Mouse (Mus musculus): Measurements from ENCODE around the gene Olfr472. TPM values are rescaled to one million over a fixed set of nuclear protein-coding genes. Genes with fewer than 3 reads are reported as not detected.
"Not testable (repeated sequence)": the region's sequence is repeated elsewhere in the genome, so short reads cannot be mapped to it uniquely, and the experiment has no call there.

Olfr472 gene
- polyA plus RNA-seq (2016; fragmentation: Nextera tagmentation; extraction: Ambion mirVana): not detected in 2 replicates

- Histone ChIP-seq H3K27ac (no peak within 1 kb of the TSS), H3K27me3 (no peaks in the 10 kb centered on the region), H3K4me3 (no peak within 1 kb of the TSS), H3K9me3 (no peaks in the 10 kb centered on the region), H3K4me2 (replicated peaks) (no peak within 1 kb of the TSS), H3K4me1 (no peaks in the 10 kb centered on the region), H3K36me3 (no peaks in the 10 kb centered on the region), H3K9ac (no peak within 1 kb of the TSS)
- no peak for ATAC-seq (ENCODE audit: insufficient number of reproducible peaks, insufficient read depth, low FRiP score, low TSS enrichment)
These were observed at the start of gene Olfr472 for GRCm38 (mm10) chr7:107897602-107898001. Gene Olfr472, plus strand, starts transcription at chr7:107897902.

GRCm38 (mm10) chr7:107930146-107930545 lies 32.4 kb downstream of the Olfr472 start, which contains the start of gene Olfr473:
Gene Olfr473, plus strand, starts transcription at chr7:107930446.
- ATAC-seq (ENCODE audit: insufficient number of reproducible peaks, insufficient read depth, low FRiP score, low TSS enrichment): no peak
- no peaks in the 10 kb centered on the region for H3K27me3 ChIP-seq
- no peak within 1 kb of the TSS for H3K4me2 ChIP-seq (replicated peaks)
- no peak within 1 kb of the TSS for H3K27ac ChIP-seq
- no peaks in the 10 kb centered on the region for H3K9me3 ChIP-seq
- 92% methylated on average over 1 of the region's 1 CpGs for WGBS
- H3K4me1 ChIP-seq: no peaks in the 10 kb centered on the region
- no peaks in the 10 kb centered on the region for H3K36me3 ChIP-seq
- no peak within 1 kb of the TSS for H3K4me3 ChIP-seq
- H3K9ac ChIP-seq: no peak within 1 kb of the TSS

DNA sequence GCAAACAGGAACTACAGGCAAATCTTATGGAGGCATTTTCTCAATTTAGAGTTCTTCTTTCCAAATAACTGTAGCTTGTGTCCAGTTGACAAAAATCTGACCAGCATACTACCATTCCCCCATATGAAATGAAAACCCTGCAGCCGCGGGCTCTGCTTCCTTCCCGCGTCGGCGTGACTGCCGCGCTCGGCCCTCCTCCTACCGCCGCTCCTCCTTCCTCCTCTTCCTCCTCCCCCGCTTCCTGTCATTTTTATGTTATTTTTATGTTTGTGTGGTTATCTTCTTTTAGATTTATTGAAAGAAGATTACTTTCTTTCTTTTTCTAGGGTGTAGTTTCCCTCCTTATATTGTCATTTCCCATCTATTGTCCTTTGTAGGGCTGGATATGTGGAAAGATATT lies 54.8 kb downstream of the Olfr472 start:
- H3K36me3 ChIP-seq; H3K27me3 ChIP-seq; H3K9ac ChIP-seq; ATAC-seq (ENCODE audit: insufficient number of reproducible peaks, insufficient read depth, low FRiP score, low TSS enrichment); H3K27ac ChIP-seq; H3K9me3 ChIP-seq; H3K4me1 ChIP-seq; H3K4me2 ChIP-seq (replicated peaks); H3K4me3 ChIP-seq: not testable (repeated sequence)
- WGBS: 97% methylated on average over 12 of the region's 12 CpGs

DNA sequence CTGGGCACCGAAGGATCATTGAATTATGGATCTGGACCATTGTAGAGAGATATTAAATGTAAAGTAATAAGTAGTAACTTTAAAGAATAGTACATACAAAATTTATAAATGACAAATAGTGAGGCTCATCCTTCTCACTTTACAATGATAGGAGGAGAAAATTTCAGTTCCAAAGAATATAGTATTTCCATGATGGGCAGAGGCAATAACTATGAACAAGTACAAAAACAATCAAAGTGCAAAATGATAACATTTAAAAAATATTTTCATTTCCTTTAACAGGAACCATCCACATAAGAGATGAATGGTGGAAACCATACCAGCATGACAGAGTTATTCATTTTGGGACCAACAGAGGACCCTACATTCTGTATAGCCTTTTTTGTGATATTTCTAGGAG lies 56.6 kb downstream of the Olfr472 start, which contains the start of gene Olfr474:
Gene Olfr474 (plus strand): TSS at position 301 of the 400 bp plus-strand sequence.
- Histone ChIP-seq H3K4me2 (replicated peaks) (no peak within 1 kb of the TSS), H3K4me3 (no peak within 1 kb of the TSS), H3K36me3 (no peaks in the 10 kb centered on the region), H3K27me3 (no peaks in the 10 kb centered on the region), H3K9ac (no peak within 1 kb of the TSS), H3K9me3 (no peaks in the 10 kb centered on the region), H3K27ac (no peak within 1 kb of the TSS), H3K4me1 (no peaks in the 10 kb centered on the region)
- 96% methylated on average over 1 of the region's 1 CpGs for WGBS
- ATAC-seq (ENCODE audit: insufficient number of reproducible peaks, insufficient read depth, low FRiP score, low TSS enrichment): no peak

Other genes with a start within 250 kb of the Olfr472 start
- 0.40 and 0.42 TPM in 2 replicates for gene Cyb5r2, start 139.9 kb upstream of the Olfr472 start, polyA plus RNA-seq (2016; fragmentation: Nextera tagmentation; extraction: Ambion mirVana)
- gene Ovch2, start 96.7 kb upstream of the Olfr472 start, polyA plus RNA-seq (2016; fragmentation: Nextera tagmentation; extraction: Ambion mirVana): not detected in 2 replicates
- gene Olfr467, start 85.6 kb upstream of the Olfr472 start, polyA plus RNA-seq (2016; fragmentation: Nextera tagmentation; extraction: Ambion mirVana): not detected in 2 replicates
- not detected in 2 replicates for gene Olfr469, start 72.4 kb upstream of the Olfr472 start, polyA plus RNA-seq (2016; fragmentation: Nextera tagmentation; extraction: Ambion mirVana)
- not detected in 2 replicates for gene Olfr470, start 50.4 kb upstream of the Olfr472 start, polyA plus RNA-seq (2016; fragmentation: Nextera tagmentation; extraction: Ambion mirVana)
- not detected in 2 replicates for gene Olfr473, start 32.5 kb downstream of the Olfr472 start, polyA plus RNA-seq (2016; fragmentation: Nextera tagmentation; extraction: Ambion mirVana)
- not detected in 2 replicates for gene Olfr474, start 56.7 kb downstream of the Olfr472 start, polyA plus RNA-seq (2016; fragmentation: Nextera tagmentation; extraction: Ambion mirVana)
- not detected in 2 replicates for gene Olfr476, start 66.9 kb downstream of the Olfr472 start, polyA plus RNA-seq (2016; fragmentation: Nextera tagmentation; extraction: Ambion mirVana)
- not detected in 2 replicates for gene Olfr477, start 88.8 kb downstream of the Olfr472 start, polyA plus RNA-seq (2016; fragmentation: Nextera tagmentation; extraction: Ambion mirVana)
- gene Olfr478, start 136.1 kb downstream of the Olfr472 start, polyA plus RNA-seq (2016; fragmentation: Nextera tagmentation; extraction: Ambion mirVana): not detected in 2 replicates
- gene Olfr479, start 152.8 kb downstream of the Olfr472 start, polyA plus RNA-seq (2016; fragmentation: Nextera tagmentation; extraction: Ambion mirVana): not detected in 2 replicates
- gene Olfr480, start 169.4 kb downstream of the Olfr472 start, polyA plus RNA-seq (2016; fragmentation: Nextera tagmentation; extraction: Ambion mirVana): not detected in 2 replicates
- gene Olfr481, start 182.0 kb downstream of the Olfr472 start, polyA plus RNA-seq (2016; fragmentation: Nextera tagmentation; extraction: Ambion mirVana): not detected in 2 replicates
- not detected in 2 replicates for gene Olfr482, start 199.7 kb downstream of the Olfr472 start, polyA plus RNA-seq (2016; fragmentation: Nextera tagmentation; extraction: Ambion mirVana)
- not detected in 2 replicates for gene Olfr483, start 202.9 kb downstream of the Olfr472 start, polyA plus RNA-seq (2016; fragmentation: Nextera tagmentation; extraction: Ambion mirVana)
- not detected in 2 replicates for gene Olfr484, start 229.5 kb downstream of the Olfr472 start, polyA plus RNA-seq (2016; fragmentation: Nextera tagmentation; extraction: Ambion mirVana)